ENCODE assay signal across 9 mouse cellular contexts in the genomic region with DNA sequence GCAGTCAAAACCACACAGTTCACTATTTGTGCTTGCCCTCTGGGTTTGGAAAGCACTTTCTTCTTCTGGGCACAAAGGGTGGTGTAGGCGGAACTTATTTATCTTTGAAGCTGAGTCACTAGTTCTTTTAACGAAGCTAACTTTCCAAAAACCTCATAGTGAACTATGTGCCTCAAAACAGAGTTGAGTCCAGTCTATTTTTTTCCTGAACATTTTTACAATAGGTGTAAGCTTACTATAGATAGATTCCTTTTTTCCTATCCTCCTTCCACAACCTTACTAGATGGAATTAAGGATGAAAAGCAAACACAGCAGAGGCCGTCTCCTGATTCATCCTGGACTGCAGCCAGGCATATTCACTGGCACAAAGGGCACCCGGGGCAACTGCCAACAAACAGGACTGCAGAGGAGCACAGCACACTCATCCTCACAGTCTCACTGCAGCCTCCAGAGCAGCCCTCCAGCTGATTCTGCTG.
DNase-seq lines count a peak whose midpoint lies in the region; ATAC-seq and TF ChIP-seq lines count a peak whose summit lies in the region.
"Had no signal": no experiment of that assay in that cellular context is flagged by ENCODE, and none has a peak within 500 bp of the region (broad histone marks: within the 10 kb centered on the region; RNA-seq: fewer than 3 reads in every experiment).

No protein-coding gene starts in this region.

- peaks cover 75% of the 10 kb centered on the region for H3K36me3 ChIP-seq in kidney, embryonic 15.5 days
- H3K36me3 ChIP-seq in neural tube, embryonic 15.5 days, result peaks cover 59% of the 10 kb centered on the region

- H3K4me1 ChIP-seq in kidney, embryonic 15.5 days, result no peaks in the 10 kb centered on the region
- no peaks in the 10 kb centered on the region for H3K4me1 ChIP-seq in embryonic fibroblast, embryonic 13.5 days (ENCODE audit: control insufficient read depth, insufficient read depth, low read length)
- H3K4me1 ChIP-seq in neural tube, embryonic 15.5 days, result no peaks in the 10 kb centered on the region

- TF ChIP-seq POLR2A in embryonic fibroblast, embryonic 13.5 days (IDR thresholded peaks at IDR 0.05; ENCODE audit: low read depth, low read length), result no peak

- no peak overlapping the region for H3K9ac ChIP-seq in kidney, embryonic 15.5 days
- no peak overlapping the region for H3K9ac ChIP-seq in neural tube, embryonic 15.5 days (replicated peaks)
- H3K9ac ChIP-seq: liver, embryonic 15.5 days had no signal

- H3K9me3 ChIP-seq in kidney, embryonic 15.5 days (replicated peaks), result no peaks in the 10 kb centered on the region
- no peaks in the 10 kb centered on the region for H3K9me3 ChIP-seq in neural tube, embryonic 15.5 days (replicated peaks)
- H3K9me3 ChIP-seq: liver, embryonic 15.5 days had no signal

- H3K4me2 ChIP-seq in kidney, embryonic 15.5 days, result no peak overlapping the region
- no peak overlapping the region for H3K4me2 ChIP-seq in neural tube, embryonic 15.5 days
- H3K4me2 ChIP-seq: liver, embryonic 15.5 days had no signal

- H3K27me3 ChIP-seq in kidney, embryonic 15.5 days, result no peaks in the 10 kb centered on the region
- no peaks in the 10 kb centered on the region for H3K27me3 ChIP-seq in neural tube, embryonic 15.5 days (replicated peaks)
- H3K27me3 ChIP-seq: liver, embryonic 15.5 days had no signal

- no peak for TF ChIP-seq CTCF in embryonic fibroblast, embryonic 13.5 days (IDR thresholded peaks at IDR 0.05; ENCODE audit: borderline replicate concordance, insufficient read depth, low read length)

- no peak overlapping the region for H3K27ac ChIP-seq in kidney, embryonic 15.5 days
- peak overlapping the region; percentile 35 for H3K27ac ChIP-seq in embryonic fibroblast, embryonic 13.5 days (ENCODE audit: insufficient read depth, low read length)
- H3K27ac ChIP-seq in neural tube, embryonic 15.5 days (replicated peaks), result no peak overlapping the region; the same call in 1 of the 2 replicates
- H3K27ac ChIP-seq: liver, embryonic 15.5 days had no signal

- peak; percentile 79 for DNase-seq in kidney, adult 11 months
- DNase-seq in adrenal gland, adult 2 months, result peak; percentile 92
- peak; percentile 21 to 34 for DNase-seq in kidney, postnatal 4 days
- DNase-seq in right cerebral cortex, adult 2 months (ENCODE audit: low spot score in 2 of 2), result peak; percentile 29 to 56
- DNase-seq in lung, postnatal 25 days (ENCODE audit: low spot score), result no peak

- no peak overlapping the region for H3K4me3 ChIP-seq in kidney, embryonic 15.5 days (replicated peaks)
- H3K4me3 ChIP-seq in embryonic fibroblast, embryonic 13.5 days (ENCODE audit: insufficient read depth, low read length), result no peak overlapping the region
- H3K4me3 ChIP-seq in neural tube, embryonic 15.5 days (replicated peaks), result no peak overlapping the region
- H3K4me3 ChIP-seq: liver, embryonic 15.5 days had no signal

- 86% methylated on average over 4 of the region's 4 CpGs for WGBS in kidney, embryonic 15.5 days
- WGBS in neural tube, embryonic 15.5 days, result 55% methylated on average over 4 of the region's 4 CpGs

- no peak for ATAC-seq in kidney, embryonic 15.5 days (replicated peaks; ENCODE audit: low FRiP score)
- ATAC-seq in neural tube, embryonic 15.5 days (ENCODE audit: low FRiP score), result no peak
